Mouse (Mus musculus): ENCODE results near the gene Tenm2. TPM values are rescaled to one million over a fixed set of nuclear protein-coding genes. Genes with fewer than 3 reads are reported as not detected.
A peak's percentile ranks its signal among the peaks of the same experiment; 100 is the strongest.

The Tenm2 gene
- total RNA-seq, 4 experiments from 2014 or later, result 0.35 to 0.77 (median 0.54) TPM

GRCm38 (mm10) chr11:36040508-36041233 lies 1195.1 kb downstream of the Tenm2 start:
- no peak for DNase-seq

GRCm38 (mm10) chr11:36039825-36040224 lies 1195.9 kb downstream of the Tenm2 start:
- DNase-seq, result no peak

DNA sequence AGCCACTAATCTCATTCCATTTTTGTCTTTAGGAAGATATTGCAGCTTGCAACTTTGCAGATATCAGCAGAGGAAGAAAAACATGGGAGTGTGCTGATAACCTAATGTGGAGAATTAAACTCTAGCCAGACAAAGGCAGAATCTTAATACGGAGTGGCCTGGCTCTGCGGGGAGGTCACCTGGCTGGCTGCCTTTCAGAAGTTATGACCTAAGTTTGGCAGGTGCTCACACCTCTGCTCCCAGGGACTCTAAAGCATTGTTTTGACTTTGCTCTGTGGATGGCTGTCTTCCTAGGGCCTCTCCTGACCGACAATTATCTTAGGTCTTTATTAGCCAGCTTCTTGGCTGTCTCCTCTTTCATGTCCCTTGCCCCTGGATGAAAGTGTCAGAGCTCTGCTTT lies 1197.4 kb downstream of the Tenm2 start:
- no peak for DNase-seq

DNA sequence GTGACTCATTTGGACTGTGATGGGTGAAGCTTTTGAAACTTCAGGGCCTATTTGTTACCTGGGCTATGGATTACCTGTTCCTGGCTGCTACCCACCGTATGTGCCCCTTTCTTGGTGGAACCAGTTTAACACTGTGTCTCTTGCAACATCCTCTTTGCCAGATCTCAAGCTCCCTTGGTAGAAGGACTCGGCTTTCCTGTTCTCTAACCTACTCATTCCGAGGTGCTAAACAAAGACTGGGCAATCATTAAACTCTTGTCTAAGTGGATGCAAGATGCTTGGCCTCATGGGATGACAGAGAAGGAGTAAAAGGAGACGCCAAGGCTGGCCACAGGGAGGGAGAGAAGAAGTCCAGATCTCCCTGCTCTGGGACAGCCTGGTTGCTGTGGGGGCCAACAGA lies 1198.5 kb downstream of the Tenm2 start:
- no peak for DNase-seq

GRCm38 (mm10) chr11:36036061-36036695 lies 1199.6 kb downstream of the Tenm2 start:
- peak; percentile 93 for DNase-seq

GRCm38 (mm10) chr11:36031751-36032150 lies 1204.0 kb downstream of the Tenm2 start:
- DNase-seq, result no peak

GRCm38 (mm10) chr11:36020009-36020408 lies 1215.8 kb downstream of the Tenm2 start:
- DNase-seq, result no peak

GRCm38 (mm10) chr11:36013179-36013578 lies 1222.6 kb downstream of the Tenm2 start:
- DNase-seq, result no peak

- no peak for DNase-seq
Measured at GRCm38 (mm10) chr11:36009281-36010208, 1226.2 kb downstream of the Tenm2 start.

DNA sequence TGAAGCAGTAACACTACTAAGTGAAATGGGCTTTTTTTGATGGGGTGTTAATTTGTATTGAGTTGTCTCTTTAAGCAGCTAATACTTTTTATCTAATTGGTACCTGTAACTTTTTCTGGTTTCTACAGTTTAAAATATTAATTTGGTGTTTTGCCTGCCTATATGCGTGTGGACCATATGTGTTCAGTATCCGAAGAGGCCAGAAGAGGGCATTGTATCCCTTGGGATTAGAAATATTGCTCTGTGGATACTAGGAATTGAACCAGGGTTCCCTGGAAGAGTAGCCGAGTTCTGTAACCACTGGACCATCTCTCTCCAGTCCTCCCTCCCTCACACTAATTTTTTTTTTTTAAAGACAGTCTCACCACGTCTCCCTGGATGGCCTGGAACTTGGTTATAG lies 1232.9 kb downstream of the Tenm2 start:
- no peak for DNase-seq

- DNase-seq, result peak; percentile 84
Measured at GRCm38 (mm10) chr11:36001282-36001970, 1234.3 kb downstream of the Tenm2 start.

DNA sequence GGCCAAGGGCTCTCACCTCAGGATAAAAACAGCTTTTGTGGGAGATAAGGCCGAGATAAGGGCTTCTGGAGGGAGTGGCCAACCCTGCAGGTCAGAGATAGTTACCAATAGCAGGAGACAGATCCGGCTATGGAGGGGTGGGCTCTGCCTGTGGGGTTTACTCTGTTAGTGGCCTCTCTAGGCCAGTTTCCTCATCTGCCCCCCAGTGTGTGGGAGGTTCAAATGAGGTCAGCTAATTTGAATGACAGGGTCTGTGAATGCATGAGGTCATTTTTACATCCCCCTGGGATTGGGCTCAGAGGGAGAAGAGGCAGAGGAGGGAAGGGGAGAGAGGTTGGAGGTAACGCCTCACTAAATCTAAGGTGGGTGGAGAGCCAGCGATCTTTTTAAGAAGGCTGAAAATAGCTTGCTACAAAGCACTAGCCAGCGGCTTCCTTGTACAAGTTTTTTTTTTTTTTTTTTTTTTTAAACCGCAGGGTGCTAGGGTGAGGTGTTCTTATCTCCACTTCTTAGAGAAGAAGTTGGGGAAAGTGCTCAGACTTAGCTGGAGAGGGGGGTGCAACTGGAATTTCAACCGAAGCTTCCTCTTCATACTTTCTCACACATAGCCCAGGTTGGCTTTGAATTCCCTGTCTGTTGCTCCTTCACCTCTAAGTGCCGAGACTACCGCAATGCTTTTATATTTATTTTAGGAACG lies 1235.0 kb downstream of the Tenm2 start:
- no peak for DNase-seq

DNA sequence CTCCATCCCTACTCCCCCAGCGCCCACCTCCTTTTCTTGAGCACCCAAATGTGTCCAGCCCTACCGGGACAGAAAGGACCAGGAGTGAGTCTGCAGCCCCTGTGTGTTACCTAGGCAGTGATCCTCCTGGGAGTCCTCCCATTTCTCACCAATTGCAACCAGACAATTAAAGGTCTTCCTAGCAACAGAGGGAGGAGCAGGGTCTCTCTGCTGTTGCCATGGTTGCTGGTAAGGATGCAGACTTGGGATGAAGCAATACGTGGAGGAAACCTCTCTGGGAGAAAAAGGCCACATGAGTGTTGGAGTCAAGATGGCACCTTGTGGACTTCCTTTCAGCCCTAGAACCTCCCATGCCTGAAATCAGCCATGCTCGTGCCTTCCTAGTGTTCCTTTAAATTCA lies 1235.7 kb downstream of the Tenm2 start:
- no peak for DNase-seq

DNA sequence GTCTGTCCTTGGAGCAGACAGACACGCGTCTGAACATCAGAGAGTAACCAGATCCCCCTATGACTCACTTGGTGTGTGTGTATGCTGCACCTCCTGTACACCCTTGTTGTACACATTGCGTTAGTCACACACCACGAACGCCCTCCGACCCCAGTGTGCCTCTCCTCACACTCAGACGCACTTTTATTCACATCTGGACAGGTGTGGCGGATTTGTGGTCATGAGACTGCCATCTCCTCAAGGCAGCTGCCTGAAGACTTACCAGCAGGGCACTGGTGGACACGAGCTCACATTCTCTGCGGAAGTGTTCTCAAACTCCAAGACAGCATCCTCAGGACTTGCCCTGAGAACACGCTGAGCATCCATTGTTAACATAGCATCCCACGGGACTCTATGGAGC lies 1237.7 kb downstream of the Tenm2 start:
- no peak for DNase-seq

- DNase-seq, result no peak
Measured at GRCm38 (mm10) chr11:35995310-35995709, 1240.5 kb downstream of the Tenm2 start.

DNA sequence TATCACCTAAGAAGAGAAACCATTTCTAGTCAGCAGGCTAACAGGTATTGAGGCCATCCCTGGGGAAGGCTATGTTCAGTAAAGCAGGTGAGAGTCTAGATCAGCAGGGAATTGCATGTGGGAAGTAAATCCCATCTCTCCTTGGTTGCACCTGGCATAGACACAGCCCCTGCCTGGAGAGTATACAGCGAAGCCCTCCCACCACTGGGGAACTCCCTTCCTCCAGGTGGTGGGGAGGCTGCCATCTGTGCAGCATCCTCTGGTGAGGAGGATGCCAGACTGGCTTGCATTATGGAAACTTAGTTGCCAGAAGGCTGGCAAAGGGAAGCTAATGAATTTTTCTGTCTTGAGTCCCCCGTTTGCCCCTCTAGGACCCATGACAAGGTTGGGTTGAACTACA lies 1243.9 kb downstream of the Tenm2 start:
- DNase-seq, result no peak

DNA sequence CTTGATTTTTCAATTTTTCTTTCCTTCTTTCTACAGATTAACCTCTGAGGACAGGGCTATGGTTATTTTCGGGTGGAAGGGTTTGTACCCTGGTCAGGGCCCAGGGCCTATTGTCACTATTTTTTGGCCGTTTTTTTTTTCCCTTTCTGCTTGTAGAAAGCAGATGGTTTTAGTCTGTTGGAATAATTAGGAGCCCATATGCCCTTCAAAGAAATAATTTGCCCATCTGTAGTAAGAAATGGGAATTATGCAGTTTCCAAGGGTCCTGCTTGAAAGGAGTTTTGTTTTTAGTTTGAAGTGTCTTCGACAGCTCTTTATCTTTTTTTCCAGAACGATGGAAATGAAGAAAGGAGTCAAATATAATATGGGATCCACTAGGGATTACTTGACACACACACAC lies 1245.8 kb downstream of the Tenm2 start:
- DNase-seq, result no peak

DNA sequence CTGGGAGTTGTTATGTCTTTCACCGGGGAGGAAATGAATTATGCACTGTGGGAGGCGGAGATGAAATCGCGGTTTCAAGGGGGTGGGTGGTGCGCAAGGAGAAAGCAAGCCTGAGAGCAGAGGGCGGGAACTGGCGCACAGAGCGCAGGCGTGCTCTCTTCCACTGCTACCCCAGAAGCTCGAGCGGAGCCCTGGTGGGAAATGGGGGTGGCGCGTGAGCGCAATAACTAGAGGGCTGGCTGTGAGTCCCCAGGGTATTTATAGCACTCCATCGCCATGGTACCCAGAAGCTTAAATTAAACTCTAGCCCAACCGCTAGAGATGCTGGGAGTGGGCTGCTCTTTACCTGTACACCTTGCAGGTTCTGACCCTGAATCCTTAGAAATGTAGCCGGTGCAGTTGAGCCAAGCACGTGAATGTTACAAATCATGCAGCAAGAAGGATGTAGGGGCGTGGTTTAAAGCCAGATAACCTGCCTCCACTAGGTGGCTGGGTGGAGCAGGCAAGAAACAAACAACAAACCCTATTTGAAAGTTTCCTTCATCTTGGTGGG lies 1249.8 kb downstream of the Tenm2 start:
- no peak for DNase-seq

- DNase-seq, result no peak
Measured at GRCm38 (mm10) chr11:35982734-35983133, 1253.0 kb downstream of the Tenm2 start.

- DNase-seq, result no peak
Measured at GRCm38 (mm10) chr11:35980411-35980917, 1255.3 kb downstream of the Tenm2 start, which contains the start of gene Wwc1. TSS of gene Wwc1 (minus strand) at chr11:35980527.

- no peak for DNase-seq
Measured at GRCm38 (mm10) chr11:35979733-35980410, 1255.9 kb downstream of the Tenm2 start.
